Mouse (Mus musculus): ENCODE results near the gene Nop53. TPM values are rescaled to one million over a fixed set of nuclear protein-coding genes. Genes with fewer than 3 reads are reported as not detected.

Nop53 gene
- polyA plus RNA-seq, 1 experiment, result 147 TPM

- 59% methylated on average over 9 of the region's 9 CpGs for WGBS
- H3K4me3 ChIP-seq (ENCODE audit: extremely low read depth, insufficient read depth, insufficient read length), result no peak overlapping the region
- no peaks in the 10 kb centered on the region for H3K36me3 ChIP-seq (ENCODE audit: control insufficient read depth, insufficient read depth, low read length)
- no peak overlapping the region for H3K27ac ChIP-seq (ENCODE audit: insufficient read depth, low read length)
- H3K27me3 ChIP-seq (ENCODE audit: control insufficient read depth, insufficient read depth, low read length), result no peaks in the 10 kb centered on the region
- H3K4me1 ChIP-seq (ENCODE audit: control insufficient read depth, insufficient read depth, insufficient read length), result no peaks in the 10 kb centered on the region
- no peak for DNase-seq (ENCODE audit: low read depth in 1 of 2, low spot score in 2 of 2)
- TF ChIP-seq CTCF (IDR thresholded peaks at IDR 0.05; ENCODE audit: extremely low read depth, insufficient read depth, insufficient read length, insufficient replicate concordance) (no peak), POLR2A (IDR thresholded peaks at IDR 0.05; ENCODE audit: low read depth, low read length) (no peak)
Measured at GRCm38 (mm10) chr7:15901366-15902048, 44.4 kb downstream of the Nop53 start.

GRCm38 (mm10) chr7:15894251-15894650, 51.6 kb downstream of the Nop53 start:
- Histone ChIP-seq H3K4me3 (ENCODE audit: extremely low read depth, insufficient read depth, insufficient read length) (no peak overlapping the region), H3K4me1 (ENCODE audit: control insufficient read depth, insufficient read depth, insufficient read length) (no peaks in the 10 kb centered on the region), H3K27me3 (ENCODE audit: control insufficient read depth, insufficient read depth, low read length) (no peaks in the 10 kb centered on the region), H3K36me3 (ENCODE audit: control insufficient read depth, insufficient read depth, low read length) (no peaks in the 10 kb centered on the region), H3K27ac (ENCODE audit: insufficient read depth, low read length) (no peak overlapping the region)
- TF ChIP-seq POLR2A (IDR thresholded peaks at IDR 0.05; ENCODE audit: low read depth, low read length), result no peak
- TF ChIP-seq CTCF (IDR thresholded peaks at IDR 0.05; ENCODE audit: extremely low read depth, insufficient read depth, insufficient read length, insufficient replicate concordance), result no peak
- DNase-seq (ENCODE audit: low read depth in 1 of 2, low spot score in 2 of 2), result no peak
- 79% methylated on average over 1 of the region's 1 CpGs for WGBS

Other genes starting within 250 kb of the Nop53 start
- gene Obox5, start 195.9 kb downstream of the Nop53 start, polyA plus RNA-seq (2012; rRNA removed), result not detected in 2 replicates
- gene Obox6, start 106.4 kb downstream of the Nop53 start, polyA plus RNA-seq (2012; rRNA removed), result not detected in 2 replicates
- not detected in 2 replicates for gene Crx, start 66.1 kb downstream of the Nop53 start, polyA plus RNA-seq (2012; rRNA removed)
- not detected in 2 replicates for gene Crxos, start 63.5 kb downstream of the Nop53 start, polyA plus RNA-seq (2012; rRNA removed)
- gene Selenow, start 23.7 kb downstream of the Nop53 start, polyA plus RNA-seq (2012; rRNA removed), result 210 and 358 TPM in 2 replicates
- gene Ehd2, start 21.5 kb upstream of the Nop53 start, polyA plus RNA-seq (2012; rRNA removed), result 17.2 and 19.5 TPM in 2 replicates
- 40.4 and 50.6 TPM in 2 replicates for gene Bicra, start 101.8 kb upstream of the Nop53 start, polyA plus RNA-seq (2012; rRNA removed)
- 0.02 and 0.05 TPM in 2 replicates for gene Zfp541, start 115.7 kb upstream of the Nop53 start, polyA plus RNA-seq (2012; rRNA removed)
- gene Napa, start 152.4 kb upstream of the Nop53 start, polyA plus RNA-seq (2012; rRNA removed), result 150 and 151 TPM in 2 replicates
- gene Kptn, start 173.8 kb upstream of the Nop53 start, polyA plus RNA-seq (2012; rRNA removed), result 23.2 and 25.8 TPM in 2 replicates
- 1.2 and 2.5 TPM in 2 replicates for gene Slc8a2, start 183.8 kb upstream of the Nop53 start, polyA plus RNA-seq (2012; rRNA removed)
- 21.9 and 28.7 TPM in 2 replicates for gene Meis3, start 229.0 kb upstream of the Nop53 start, polyA plus RNA-seq (2012; rRNA removed)